Mouse (Mus musculus): ENCODE measurements at regions not wholly inside any gene's neighbourhood (a gene's known extent, or its start where the extent isn't known, plus 50 kb on each side); places are given as distances from the start of the nearest gene placed in this dataset.

GRCm38 (mm10) chr3:56590071-56590470, 406.6 kb upstream of the Nbea start:
- DNase-seq (ENCODE audit: low read depth, low spot score), result no peak

GRCm38 (mm10) chr3:56575422-56575821, 391.9 kb upstream of the Nbea start:
- peak; percentile 27 for DNase-seq (ENCODE audit: low read depth, low spot score)

GRCm38 (mm10) chr3:56536178-56536577, 352.7 kb upstream of the Nbea start:
- no peak for DNase-seq (ENCODE audit: low read depth, low spot score)

GRCm38 (mm10) chr3:56504445-56504844, 320.9 kb upstream of the Nbea start:
- no peak for DNase-seq (ENCODE audit: low read depth, low spot score)

- DNase-seq (ENCODE audit: low read depth, low spot score), result no peak
These were observed 315.8 kb upstream of the Nbea start for GRCm38 (mm10) chr3:56499301-56499700.

GRCm38 (mm10) chr3:56493937-56494336, 310.4 kb upstream of the Nbea start:
- DNase-seq (ENCODE audit: low read depth, low spot score), result no peak

- no peak for DNase-seq (ENCODE audit: low read depth, low spot score)
These were observed 305.7 kb upstream of the Nbea start for GRCm38 (mm10) chr3:56489154-56489553.

- DNase-seq (ENCODE audit: low read depth, low spot score), result no peak
These were observed 302.3 kb upstream of the Nbea start for GRCm38 (mm10) chr3:56485550-56486400.

GRCm38 (mm10) chr3:56484096-56484495, 300.6 kb upstream of the Nbea start:
- DNase-seq (ENCODE audit: low read depth, low spot score), result no peak

- DNase-seq (ENCODE audit: low read depth, low spot score), result no peak
These were observed 299.9 kb upstream of the Nbea start for GRCm38 (mm10) chr3:56483370-56483769.

- DNase-seq (ENCODE audit: low read depth, low spot score), result no peak
These were observed 296.0 kb upstream of the Nbea start for GRCm38 (mm10) chr3:56479529-56479928.

- DNase-seq (ENCODE audit: low read depth, low spot score), result no peak
These were observed 295.1 kb upstream of the Nbea start for GRCm38 (mm10) chr3:56478544-56479140.

GRCm38 (mm10) chr3:56475529-56476527, 292.3 kb upstream of the Nbea start:
- DNase-seq (ENCODE audit: low read depth, low spot score), result no peak

- DNase-seq (ENCODE audit: low read depth, low spot score), result no peak
These were observed 289.1 kb upstream of the Nbea start for GRCm38 (mm10) chr3:56472651-56473050.

- DNase-seq (ENCODE audit: low read depth, low spot score), result no peak
These were observed 288.3 kb upstream of the Nbea start for GRCm38 (mm10) chr3:56471823-56472222.

- DNase-seq (ENCODE audit: low read depth, low spot score), result no peak
These were observed 287.7 kb upstream of the Nbea start for GRCm38 (mm10) chr3:56471185-56471584.

GRCm38 (mm10) chr3:56457625-56458024, 274.1 kb upstream of the Nbea start:
- DNase-seq (ENCODE audit: low read depth, low spot score), result no peak

- no peak for DNase-seq (ENCODE audit: low read depth, low spot score)
These were observed 272.8 kb upstream of the Nbea start for GRCm38 (mm10) chr3:56456317-56456716.

GRCm38 (mm10) chr3:56438900-56439299, 255.4 kb upstream of the Nbea start:
- no peak for DNase-seq (ENCODE audit: low read depth, low spot score)

- DNase-seq (ENCODE audit: low read depth, low spot score), result no peak
These were observed 254.7 kb upstream of the Nbea start for GRCm38 (mm10) chr3:56438020-56438747.

GRCm38 (mm10) chr3:56437058-56437457, 253.6 kb upstream of the Nbea start:
- DNase-seq (ENCODE audit: low read depth, low spot score), result no peak

Data from embryo, embryonic 11.5 days (tissue).